Mouse (Mus musculus) heart, embryonic 14.5 days (tissue): Measurements from ENCODE around the gene 4430402I18Rik. TPM values are rescaled to one million over a fixed set of nuclear protein-coding genes. Genes with fewer than 3 reads are reported as not detected.

Experiments
- ATAC-seq: fragments of 200-750 bp; cut with Nextera tagmentation; 2 replicates; pipeline ENCODE4 v1.8.0; 2017; ENCODE audit warnings: low read depth, moderate TSS enrichment; ENCODE audit not compliant: insufficient number of reproducible peaks, insufficient read depth, low FRiP score
- H3K27ac ChIP-seq, 2 experiments: fragments of 200-500 bp in 1 of 2; fragments of 300-500 bp in 1 of 2; sonication (generic) in 1 of 2; replicated peaks in 1 of 2; 2 replicates each; pipeline ENCODE4 v1.5.1; 2012 to 2014; ENCODE audit warnings: low read depth in 2 of 2, low read length in 2 of 2, control low read depth in 1 of 2, mild to moderate bottlenecking in 1 of 2, mixed read lengths in 1 of 2; ENCODE audit not compliant: control insufficient read depth in 1 of 2, insufficient read depth in 1 of 2
- H3K27me3 ChIP-seq: fragments of 300-500 bp; sonication (generic); 2 replicates; pipeline ENCODE4 v1.6.1; 2014; ENCODE audit warnings: mild to moderate bottlenecking, low read length, control low read depth; ENCODE audit not compliant: control insufficient read depth, insufficient read depth
- H3K36me3 ChIP-seq: fragments of 300-500 bp; sonication (generic); 2 replicates; pipeline ENCODE4 v1.6.1; 2014; ENCODE audit warnings: mild to moderate bottlenecking, control low read depth, low read length, mixed read lengths; ENCODE audit not compliant: control insufficient read depth, insufficient read depth
- H3K4me1 ChIP-seq, 2 experiments: fragments of 200-500 bp in 1 of 2; fragments of 300-500 bp in 1 of 2; sonication (generic) in 1 of 2; 2 replicates each; pipeline ENCODE4 v1.6.1; 2012 to 2014; ENCODE audit warnings: low read length in 2 of 2, control low read depth in 1 of 2, mixed read lengths in 1 of 2; ENCODE audit not compliant: control insufficient read depth in 2 of 2, insufficient read depth in 2 of 2
- H3K4me2 ChIP-seq: fragments of 300-500 bp; sonication (generic); 2 replicates; pipeline ENCODE4 v1.6.1; 2014; ENCODE audit warnings: mild to moderate bottlenecking, low read length
- H3K4me3 ChIP-seq, 2 experiments: fragments of 200-500 bp in 1 of 2; fragments of 300-500 bp in 1 of 2; sonication (generic) in 1 of 2; 2 replicates each; pipeline ENCODE4 v1.5.1; 2012 to 2014; ENCODE audit warnings: low read length in 2 of 2, mild to moderate bottlenecking in 2 of 2, control low read depth in 1 of 2, low read depth in 1 of 2, moderate library complexity in 1 of 2; ENCODE audit not compliant: control insufficient read depth in 1 of 2, insufficient read depth in 1 of 2
- H3K9ac ChIP-seq: fragments of 300-500 bp; sonication (generic); 2 replicates; pipeline ENCODE4 v1.6.1; 2014; ENCODE audit warnings: mild to moderate bottlenecking, low read length
- H3K9me3 ChIP-seq: fragments of 300-500 bp; sonication (generic); 2 replicates; pipeline ENCODE4 v1.6.1; 2016; ENCODE audit warnings: low read length, control low read depth; ENCODE audit not compliant: control insufficient read depth
- WGBS: fragments of 180-500 bp; shearing (Covaris S2); extraction: QIAGEN DNeasy Blood & Tissue Kit; methylation state at CpG from one replicate; pipeline ENCODE4 v1.1.7; 2014; 5-methylcytosine and 5-hydroxymethylcytosine counted together
- polyA plus RNA-seq: library from polyadenylated mRNA; unstranded; fragments of >200 nt; fragmentation: Nextera tagmentation; extraction: Ambion mirVana; gene quantifications from 2 replicates; pipeline ENCODE4 v1.2.1, GENCODE M21; 2014

Gene 4430402I18Rik
- polyA plus RNA-seq, 1 experiment from 2014 or later: 8.2 TPM

DNA sequence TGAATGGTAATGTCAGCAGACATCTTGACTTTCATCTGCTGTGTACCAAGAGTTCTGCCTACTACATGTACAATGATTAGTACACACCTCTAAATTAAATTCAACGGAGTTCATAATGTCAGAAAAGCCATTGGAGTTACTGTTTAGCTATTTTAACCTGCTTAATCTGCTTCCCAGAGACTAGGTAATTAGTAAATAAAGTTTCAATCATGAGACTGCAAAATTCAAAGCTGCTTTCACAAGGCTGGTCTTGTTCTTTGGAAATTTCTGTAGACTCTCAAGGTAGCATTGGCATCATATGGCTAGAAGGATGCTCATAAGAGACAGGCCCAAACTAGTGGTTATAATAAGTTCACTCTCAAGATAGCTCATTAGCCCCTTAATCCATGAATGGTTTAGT, 112.8 kb downstream of the 4430402I18Rik start:
- no peaks in the 10 kb centered on the region for H3K4me1 ChIP-seq
- H3K36me3 ChIP-seq: no peaks in the 10 kb centered on the region
- H3K9me3 ChIP-seq: no peaks in the 10 kb centered on the region
- no peak for ATAC-seq
- H3K9ac ChIP-seq: no peak overlapping the region
- no peaks in the 10 kb centered on the region for H3K27me3 ChIP-seq
- H3K4me2 ChIP-seq: no peak overlapping the region
- no peak overlapping the region for H3K27ac ChIP-seq
- no peak overlapping the region for H3K4me3 ChIP-seq
- 73% methylated on average over 1 of the region's 1 CpGs for WGBS

GRCm38 (mm10) chr19:28852001-28852400, 115.6 kb downstream of the 4430402I18Rik start:
- no peaks in the 10 kb centered on the region for H3K27me3 ChIP-seq
- H3K4me2 ChIP-seq: no peak overlapping the region
- no peak for ATAC-seq
- no peak overlapping the region for H3K4me3 ChIP-seq
- no peak overlapping the region for H3K27ac ChIP-seq
- H3K9ac ChIP-seq: no peak overlapping the region
- H3K9me3 ChIP-seq: no peaks in the 10 kb centered on the region
- no peaks in the 10 kb centered on the region for H3K36me3 ChIP-seq
- no peaks in the 10 kb centered on the region for H3K4me1 ChIP-seq
- 78% methylated on average over 3 of the region's 3 CpGs for WGBS

DNA sequence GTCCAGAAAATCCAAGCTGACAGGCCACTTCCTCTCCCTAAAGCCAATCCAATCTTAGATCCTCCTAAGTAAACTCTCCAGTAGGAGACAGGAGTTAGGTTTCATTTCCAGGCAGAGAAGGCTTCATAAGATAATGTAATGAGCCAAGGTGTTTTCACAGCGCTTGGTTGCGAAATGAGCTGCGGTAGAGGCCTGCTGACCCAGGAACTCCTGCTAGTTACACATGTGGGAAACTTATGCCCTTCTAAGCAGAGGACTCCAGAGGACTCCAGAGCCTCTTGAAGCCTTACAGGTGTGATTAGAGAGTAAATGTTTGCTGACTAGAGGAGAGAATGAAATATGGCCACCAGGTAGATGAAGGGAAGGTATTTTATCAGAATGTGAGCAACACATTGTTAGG, 117.1 kb downstream of the 4430402I18Rik start:
- no peaks in the 10 kb centered on the region for H3K9me3 ChIP-seq
- no peak overlapping the region for H3K4me3 ChIP-seq
- H3K4me2 ChIP-seq: no peak overlapping the region
- ATAC-seq: no peak
- no peak overlapping the region for H3K9ac ChIP-seq
- H3K27ac ChIP-seq: no peak overlapping the region
- no peaks in the 10 kb centered on the region for H3K36me3 ChIP-seq
- 77% methylated on average over 3 of the region's 3 CpGs for WGBS
- no peaks in the 10 kb centered on the region for H3K27me3 ChIP-seq
- peaks cover 0 to under 1% of the 10 kb centered on the region in 2 experiments; a peak in 1 of 4 replicates for H3K4me1 ChIP-seq

- WGBS: 46% methylated on average over 8 of the region's 8 CpGs
- H3K9ac ChIP-seq: no peak overlapping the region
- H3K27ac ChIP-seq: no peak overlapping the region
- H3K9me3 ChIP-seq: no peaks in the 10 kb centered on the region
- H3K4me2 ChIP-seq: no peak overlapping the region
- peaks cover 2 to 4% of the 10 kb centered on the region in 2 experiments; a peak in 2 of 4 replicates for H3K4me1 ChIP-seq
- no peaks in the 10 kb centered on the region for H3K27me3 ChIP-seq
- no peaks in the 10 kb centered on the region for H3K36me3 ChIP-seq
- no peak for ATAC-seq
- H3K4me3 ChIP-seq: no peak overlapping the region
Measured at GRCm38 (mm10) chr19:28844946-28845710, 122.5 kb downstream of the 4430402I18Rik start.

Other genes starting within 250 kb of the 4430402I18Rik start
- gene Slc1a1, start 132.8 kb downstream of the 4430402I18Rik start, polyA plus RNA-seq: 2.6 and 3.1 TPM in 2 replicates
- 11.6 and 11.7 TPM in 2 replicates for gene Plpp6, start 3.8 kb downstream of the 4430402I18Rik start, polyA plus RNA-seq
- 50.0 and 53.6 TPM in 2 replicates for gene Cdc37l1, start 22.6 kb upstream of the 4430402I18Rik start, polyA plus RNA-seq
- gene Ak3, start 80.2 kb upstream of the 4430402I18Rik start, polyA plus RNA-seq: 95.1 and 96.4 TPM in 2 replicates
- gene Rcl1, start 133.6 kb upstream of the 4430402I18Rik start, polyA plus RNA-seq: 16.6 and 18.7 TPM in 2 replicates